Mouse (Mus musculus): ENCODE data around the gene Creld1.

DNA sequence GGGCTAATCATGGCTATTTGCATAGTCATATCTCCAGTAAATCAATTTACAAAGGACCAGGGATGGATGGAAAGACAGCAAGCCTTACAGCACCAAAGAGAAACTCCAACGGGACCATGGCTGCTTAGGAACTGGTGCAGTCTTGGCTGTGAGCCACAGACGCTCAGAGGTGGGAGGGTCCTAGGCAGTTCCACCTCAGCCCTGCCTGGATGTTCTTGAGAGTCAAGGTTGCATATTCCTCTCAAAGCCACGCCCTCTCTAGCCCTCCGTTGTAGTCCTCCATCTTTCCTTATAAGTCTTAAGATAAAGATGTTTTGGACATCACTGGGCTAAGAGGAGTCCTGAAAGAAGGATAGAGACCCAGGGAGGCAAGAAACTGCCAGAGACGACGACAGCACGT is 19.1 kb upstream of the Creld1 start:
- TF ChIP-seq CTCF (conservative IDR thresholded peaks at IDR 0.05 in 1 of 2, IDR thresholded peaks at IDR 0.05 in 1 of 2; ENCODE audit: low read depth in 2 of 2, low read length in 2 of 2) (no peak), ETS1 (conservative IDR thresholded peaks at IDR 0.05; ENCODE audit: low read depth, low read length) (no peak)

Measured in CH12.LX (cell line).